Mouse (Mus musculus) liver, embryonic 12.5 days (tissue): Measurements from ENCODE around the gene Cbr4. TPM values are rescaled to one million over a fixed set of nuclear protein-coding genes. Genes with fewer than 3 reads are reported as not detected.

Source experiments
- ATAC-seq: fragments of 200-750 bp; cut with Nextera tagmentation; 2 replicates; pipeline ENCODE4 v1.8.0; 2017; ENCODE audit warnings: moderate number of reproducible peaks, mild to moderate bottlenecking, moderate library complexity
- H3K27ac ChIP-seq: fragments of 300-500 bp; sonication (generic); 2 replicates; pipeline ENCODE4 v1.5.1; 2016; ENCODE audit warnings: mild to moderate bottlenecking
- H3K27me3 ChIP-seq: fragments of 300-500 bp; sonication (generic); replicated peaks from 2 replicates; pipeline ENCODE4 v1.6.1; 2016; ENCODE audit warnings: mild to moderate bottlenecking, moderate library complexity
- H3K36me3 ChIP-seq: fragments of 300-500 bp; sonication (generic); 2 replicates; pipeline ENCODE4 v1.6.1; 2016; ENCODE audit warnings: mild to moderate bottlenecking, moderate library complexity
- H3K4me1 ChIP-seq: fragments of 300-500 bp; sonication (generic); 2 replicates; pipeline ENCODE4 v1.6.1; 2016
- H3K4me2 ChIP-seq: fragments of 300-500 bp; sonication (generic); 2 replicates; pipeline ENCODE4 v1.6.1; 2016; ENCODE audit warnings: mild to moderate bottlenecking, moderate library complexity
- H3K4me3 ChIP-seq: fragments of 300-500 bp; sonication (generic); 2 replicates; pipeline ENCODE4 v1.5.1; 2016; ENCODE audit warnings: mild to moderate bottlenecking, moderate library complexity
- H3K9ac ChIP-seq: fragments of 300-500 bp; sonication (generic); 2 replicates; pipeline ENCODE4 v1.6.1; 2016; ENCODE audit warnings: mild to moderate bottlenecking, moderate library complexity
- H3K9me3 ChIP-seq: fragments of 300-500 bp; sonication (generic); replicated peaks from 2 replicates; pipeline ENCODE4 v1.6.1; 2016; ENCODE audit warnings: mild to moderate bottlenecking, moderate library complexity
- WGBS: fragments of 180-500 bp; shearing (Covaris S2); methylation state at CpG from one replicate; pipeline ENCODE4 v1.1.7; 2016; ENCODE audit not compliant: insufficient replicate concordance; 5-methylcytosine and 5-hydroxymethylcytosine counted together
- polyA plus RNA-seq: library from polyadenylated mRNA; unstranded; fragments of >200 nt; fragmentation: Nextera tagmentation; extraction: Ambion mirVana; gene quantifications from 2 replicates; pipeline ENCODE4 v1.2.1, GENCODE M21; 2016

Cbr4 gene
- 19.6 and 21.8 TPM in 2 replicates for polyA plus RNA-seq

- Histone ChIP-seq H3K4me2 (peak within 1 kb of the TSS; percentile 80), H3K9ac (peak within 1 kb of the TSS; percentile 80), H3K9me3 (no peaks in the 10 kb centered on the region), H3K4me1 (peaks cover 9% of the 10 kb centered on the region), H3K27me3 (no peaks in the 10 kb centered on the region), H3K4me3 (peak within 1 kb of the TSS; percentile 77), H3K36me3 (peaks cover 10% of the 10 kb centered on the region; the same call in 1 of the 2 replicates), H3K27ac (peak within 1 kb of the TSS; percentile 87)
- 2% methylated on average over 29 of the region's 29 CpGs for WGBS
- peak; percentile 91 for ATAC-seq
Measured at GRCm38 (mm10) chr8:61487597-61488156, at the start of gene Cbr4. Cbr4 (plus strand) TSS chr8:61487734.

GRCm38 (mm10) chr8:61442988-61443387 lies 44.5 kb upstream of the Cbr4 start:
- no peaks in the 10 kb centered on the region for H3K4me1 ChIP-seq
- WGBS: 78% methylated on average over 3 of the region's 3 CpGs

GRCm38 (mm10) chr8:61444358-61444757 lies 43.2 kb upstream of the Cbr4 start:
- WGBS: 52% methylated on average over 3 of the region's 3 CpGs
- no peaks in the 10 kb centered on the region for H3K36me3 ChIP-seq
- H3K4me2 ChIP-seq: no peak overlapping the region
- no peak overlapping the region for H3K4me3 ChIP-seq
- H3K9me3 ChIP-seq: 0 out of 2 replicates have a peak, but pooled peaks cover 14% of the 10 kb centered on the region
- no peak overlapping the region for H3K27ac ChIP-seq
- ATAC-seq: no peak
- no peaks in the 10 kb centered on the region for H3K27me3 ChIP-seq
- H3K4me1 ChIP-seq: no peaks in the 10 kb centered on the region
- H3K9ac ChIP-seq: no peak overlapping the region

More at GRCm38 (mm10) chr8:61442988-61443387, 44.5 kb upstream of the Cbr4 start:
- no peaks in the 10 kb centered on the region for H3K36me3 ChIP-seq
- H3K4me2 ChIP-seq: no peak overlapping the region
- H3K9me3 ChIP-seq: 0 out of 2 replicates have a peak, but pooled peaks cover 14% of the 10 kb centered on the region
- no peak overlapping the region for H3K4me3 ChIP-seq
- H3K9ac ChIP-seq: no peak overlapping the region
- H3K27ac ChIP-seq: no peak overlapping the region
- H3K27me3 ChIP-seq: no peaks in the 10 kb centered on the region
- ATAC-seq: no peak

- Histone ChIP-seq H3K4me3 (no peak overlapping the region), H3K36me3 (no peaks in the 10 kb centered on the region), H3K9me3 (0 out of 2 replicates have a peak, but pooled peaks cover 7% of the 10 kb centered on the region), H3K27ac (no peak overlapping the region), H3K9ac (no peak overlapping the region), H3K4me1 (no peaks in the 10 kb centered on the region), H3K4me2 (no peak overlapping the region), H3K27me3 (no peaks in the 10 kb centered on the region)
- no peak for ATAC-seq
- 74% methylated on average over 15 of the region's 15 CpGs for WGBS
Measured at GRCm38 (mm10) chr8:61446329-61446728, 41.2 kb upstream of the Cbr4 start.

GRCm38 (mm10) chr8:61448100-61448499 lies 39.4 kb upstream of the Cbr4 start:
- Histone ChIP-seq H3K4me2 (no peak overlapping the region), H3K4me3 (no peak overlapping the region), H3K36me3 (no peaks in the 10 kb centered on the region), H3K4me1 (no peaks in the 10 kb centered on the region), H3K27me3 (no peaks in the 10 kb centered on the region), H3K9ac (no peak overlapping the region), H3K9me3 (no peaks in the 10 kb centered on the region), H3K27ac (no peak overlapping the region)
- no peak for ATAC-seq
- 62% methylated on average over 2 of the region's 2 CpGs for WGBS

- Histone ChIP-seq H3K9me3 (no peaks in the 10 kb centered on the region), H3K4me2 (no peak overlapping the region), H3K4me3 (no peak overlapping the region), H3K36me3 (no peaks in the 10 kb centered on the region), H3K9ac (no peak overlapping the region), H3K27ac (no peak overlapping the region), H3K4me1 (no peaks in the 10 kb centered on the region), H3K27me3 (no peaks in the 10 kb centered on the region)
- WGBS: 36% methylated on average over 5 of the region's 5 CpGs
- ATAC-seq: no peak
Measured at GRCm38 (mm10) chr8:61448881-61449280, 38.7 kb upstream of the Cbr4 start.

GRCm38 (mm10) chr8:61450916-61451575 lies 36.5 kb upstream of the Cbr4 start:
- H3K36me3 ChIP-seq: no peaks in the 10 kb centered on the region
- WGBS: 75% methylated on average over 9 of the region's 9 CpGs
- no peak overlapping the region for H3K9ac ChIP-seq
- H3K4me1 ChIP-seq: no peaks in the 10 kb centered on the region
- H3K27me3 ChIP-seq: no peaks in the 10 kb centered on the region
- H3K9me3 ChIP-seq: no peaks in the 10 kb centered on the region
- ATAC-seq: no peak
- no peak overlapping the region for H3K27ac ChIP-seq
- H3K4me3 ChIP-seq: no peak overlapping the region
- H3K4me2 ChIP-seq: no peak overlapping the region

GRCm38 (mm10) chr8:61451721-61452337 lies 35.7 kb upstream of the Cbr4 start:
- Histone ChIP-seq H3K27me3 (no peaks in the 10 kb centered on the region), H3K9me3 (no peaks in the 10 kb centered on the region), H3K4me2 (no peak overlapping the region), H3K36me3 (no peaks in the 10 kb centered on the region), H3K4me1 (no peaks in the 10 kb centered on the region), H3K4me3 (no peak overlapping the region), H3K9ac (no peak overlapping the region), H3K27ac (no peak overlapping the region)
- WGBS: 72% methylated on average over 8 of the region's 8 CpGs
- no peak for ATAC-seq

- H3K27ac ChIP-seq: no peak overlapping the region
- no peak for ATAC-seq
- H3K9me3 ChIP-seq: no peaks in the 10 kb centered on the region
- no peaks in the 10 kb centered on the region for H3K4me1 ChIP-seq
- H3K4me2 ChIP-seq: no peak overlapping the region
- H3K27me3 ChIP-seq: no peaks in the 10 kb centered on the region
- WGBS: 63% methylated on average over 7 of the region's 7 CpGs
- H3K36me3 ChIP-seq: no peaks in the 10 kb centered on the region
- no peak overlapping the region for H3K4me3 ChIP-seq
- H3K9ac ChIP-seq: no peak overlapping the region
Measured at GRCm38 (mm10) chr8:61459763-61460162, 27.8 kb upstream of the Cbr4 start.

- Histone ChIP-seq H3K9me3 (no peaks in the 10 kb centered on the region), H3K4me2 (no peak overlapping the region), H3K4me3 (no peak overlapping the region), H3K4me1 (no peaks in the 10 kb centered on the region), H3K27ac (no peak overlapping the region), H3K36me3 (no peaks in the 10 kb centered on the region), H3K9ac (no peak overlapping the region), H3K27me3 (no peaks in the 10 kb centered on the region)
- ATAC-seq: no peak
- 71% methylated on average over 5 of the region's 5 CpGs for WGBS
Measured at GRCm38 (mm10) chr8:61462221-61462620, 25.3 kb upstream of the Cbr4 start.

- WGBS: 49% methylated on average over 2 of the region's 2 CpGs
- no peaks in the 10 kb centered on the region for H3K9me3 ChIP-seq
- no peak overlapping the region for H3K4me3 ChIP-seq
Measured at GRCm38 (mm10) chr8:61464393-61464792, 23.1 kb upstream of the Cbr4 start.

More at GRCm38 (mm10) chr8:61464393-61464792, 23.1 kb upstream of the Cbr4 start:
- Histone ChIP-seq H3K4me1 (no peaks in the 10 kb centered on the region), H3K9ac (no peak overlapping the region), H3K36me3 (no peaks in the 10 kb centered on the region), H3K4me2 (no peak overlapping the region), H3K27ac (no peak overlapping the region), H3K27me3 (no peaks in the 10 kb centered on the region)
- ATAC-seq: no peak
